Mouse (Mus musculus) lung, postnatal 36 days (tissue): ENCODE data around the gene Kansl1.

Experiments used
- DNase-seq: peaks from one replicate; pipeline ENCODE4 v3.0.0; 2022; ENCODE audit warnings: mixed read lengths

Gene Kansl1

GRCm38 (mm10) chr11:104468751-104469268, at the start of gene Kansl1:
Gene Kansl1 (minus strand): TSS chr11:104468861.
- DNase-seq: peak; percentile 16

DNA sequence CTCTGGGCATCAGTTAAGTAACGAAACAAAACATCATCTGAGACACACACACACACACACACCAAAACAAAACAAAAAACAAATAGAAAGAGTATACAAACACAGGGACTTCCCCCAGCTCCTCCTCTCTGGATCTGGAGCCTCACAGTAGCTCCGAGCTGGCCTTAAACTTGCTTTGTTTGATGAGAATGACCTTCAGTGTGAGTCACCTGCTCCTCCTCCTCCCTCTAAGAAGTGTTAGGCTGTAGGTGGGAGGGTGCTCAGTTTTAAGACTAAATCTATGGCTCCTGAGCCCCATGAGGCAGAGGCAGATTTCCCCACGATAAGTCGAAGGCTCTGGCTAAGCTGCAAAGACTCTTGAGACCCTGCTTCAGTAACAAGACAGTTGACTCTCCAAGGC, 43.8 kb upstream of the Kansl1 start:
- no peak for DNase-seq

DNA sequence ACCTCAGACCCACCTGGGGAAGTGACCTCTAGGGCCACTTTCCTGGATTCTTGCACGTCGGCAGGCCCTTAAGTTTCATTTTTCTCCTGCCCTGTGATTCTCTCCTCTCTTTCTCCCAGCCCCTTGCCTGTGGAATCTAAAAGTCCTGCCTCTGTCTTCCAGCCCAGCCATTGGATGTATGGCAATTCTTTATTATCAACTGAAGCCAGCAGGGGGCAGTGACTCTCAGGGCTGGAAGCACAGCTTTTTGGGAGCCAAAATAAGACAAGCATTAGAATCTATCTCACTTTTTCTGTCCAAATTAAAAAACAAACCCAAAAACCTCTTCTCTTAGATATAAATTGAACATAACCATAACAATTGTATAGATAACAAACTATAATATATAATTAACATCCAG, 41.9 kb upstream of the Kansl1 start:
- peak; percentile 49 for DNase-seq

DNA sequence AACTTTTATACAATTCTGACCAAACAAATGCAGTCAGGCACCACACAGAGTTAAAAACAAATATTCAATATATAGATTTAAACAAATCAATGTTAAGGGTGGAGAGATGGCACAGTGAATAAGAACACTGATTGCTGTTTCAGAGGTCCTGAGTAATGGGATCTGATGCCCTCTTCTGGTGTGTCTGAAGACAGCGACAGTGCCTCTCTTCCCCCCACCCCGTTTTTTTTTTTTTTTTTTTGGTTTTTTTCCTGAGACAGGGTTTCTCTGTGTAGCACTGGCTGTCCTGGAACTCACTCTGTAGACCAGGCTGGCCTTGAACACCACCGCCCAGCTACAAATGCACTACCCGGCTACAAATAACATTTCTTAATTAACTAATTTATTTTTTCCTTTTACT, 39.8 kb upstream of the Kansl1 start:
- no peak for DNase-seq

DNA sequence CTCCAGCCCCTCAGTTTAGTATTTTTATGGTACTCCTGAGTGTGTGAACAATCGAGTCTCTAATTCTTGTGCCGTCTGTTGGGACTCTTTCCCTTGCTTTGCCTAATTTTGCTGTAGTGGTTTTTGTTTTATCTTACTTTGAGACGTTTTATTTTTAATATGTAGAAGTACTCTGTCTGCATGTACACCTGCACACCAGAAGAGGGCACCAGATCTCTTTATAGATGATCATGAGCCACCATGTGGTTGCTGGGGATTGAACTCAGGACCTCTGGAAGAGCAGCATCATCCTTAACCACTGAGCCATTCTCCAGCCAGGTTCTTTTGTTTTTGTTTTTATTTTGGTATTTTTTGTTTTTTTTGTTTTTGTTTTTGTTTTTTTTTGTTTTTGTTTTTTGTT, 19.6 kb upstream of the Kansl1 start:
- no peak for DNase-seq

- DNase-seq: no peak
These were observed 13.3 kb upstream of the Kansl1 start for GRCm38 (mm10) chr11:104481971-104482370.

DNA sequence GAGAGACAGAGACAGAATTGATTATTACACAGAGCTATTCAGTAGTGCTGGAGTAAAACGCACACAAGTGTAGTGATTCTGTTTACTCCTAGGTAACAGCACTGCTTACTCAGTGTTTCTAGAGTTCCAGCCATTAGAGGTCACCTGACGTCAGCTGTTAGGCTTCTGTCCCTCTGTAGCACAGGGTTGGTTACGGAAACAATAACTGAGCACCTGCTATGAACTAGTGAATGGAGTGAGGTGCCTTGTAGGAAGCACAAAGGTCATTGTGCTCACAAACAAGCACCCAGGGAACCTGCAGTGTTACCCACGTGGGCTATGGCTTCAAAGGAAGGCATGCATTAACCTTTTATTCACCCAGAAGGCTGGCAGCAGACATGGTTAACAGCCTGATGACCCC, 10.8 kb upstream of the Kansl1 start:
- DNase-seq: no peak

- peak; percentile 94 for DNase-seq
These were observed 742 bp upstream of the Kansl1 start for GRCm38 (mm10) chr11:104469371-104469835.

- no peak for DNase-seq
These were observed 963 bp downstream of the Kansl1 start for GRCm38 (mm10) chr11:104467698-104468097.

- peak; percentile 93 for DNase-seq
These were observed 7.1 kb downstream of the Kansl1 start for GRCm38 (mm10) chr11:104461551-104461950.

- no peak for DNase-seq
These were observed 9.0 kb downstream of the Kansl1 start for GRCm38 (mm10) chr11:104459671-104460070.

DNA sequence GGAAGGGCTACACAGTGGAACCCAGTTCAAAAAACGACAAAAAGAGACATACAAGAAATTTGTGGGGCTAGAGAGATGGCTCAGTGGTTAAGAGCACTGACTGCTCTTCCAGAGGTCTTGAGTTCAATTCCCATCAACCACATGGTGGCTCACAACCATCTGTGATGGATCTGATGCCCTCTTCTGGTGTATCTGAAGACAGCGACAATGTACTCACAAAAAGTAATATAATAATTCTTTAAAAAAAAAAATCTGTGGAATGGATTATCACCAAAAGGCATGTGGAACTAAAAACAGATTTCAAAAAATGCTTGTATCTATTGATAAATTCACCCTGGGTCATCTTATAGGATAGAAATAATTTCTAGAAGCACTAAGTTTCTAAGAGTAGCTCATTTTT, 10.2 kb downstream of the Kansl1 start:
- peak; percentile 13 for DNase-seq

DNA sequence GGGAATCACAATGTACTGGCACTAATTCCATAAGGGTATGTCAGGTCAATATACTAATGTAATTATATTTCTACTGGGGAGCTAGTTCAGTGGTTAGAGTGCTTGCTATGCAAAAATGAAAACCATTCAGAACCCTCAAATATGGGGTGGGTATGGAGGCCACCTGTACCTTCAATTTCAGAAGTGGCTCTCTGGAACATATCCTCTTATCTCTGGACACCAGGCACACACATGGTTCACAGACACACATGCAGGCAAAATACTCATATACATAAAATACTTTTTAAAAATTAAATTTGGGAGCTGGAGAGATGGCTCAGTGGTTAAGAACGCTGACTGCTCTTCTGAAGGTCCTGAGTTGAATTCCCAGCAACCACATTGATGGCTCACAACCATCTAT, 16.0 kb downstream of the Kansl1 start:
- no peak for DNase-seq

DNA sequence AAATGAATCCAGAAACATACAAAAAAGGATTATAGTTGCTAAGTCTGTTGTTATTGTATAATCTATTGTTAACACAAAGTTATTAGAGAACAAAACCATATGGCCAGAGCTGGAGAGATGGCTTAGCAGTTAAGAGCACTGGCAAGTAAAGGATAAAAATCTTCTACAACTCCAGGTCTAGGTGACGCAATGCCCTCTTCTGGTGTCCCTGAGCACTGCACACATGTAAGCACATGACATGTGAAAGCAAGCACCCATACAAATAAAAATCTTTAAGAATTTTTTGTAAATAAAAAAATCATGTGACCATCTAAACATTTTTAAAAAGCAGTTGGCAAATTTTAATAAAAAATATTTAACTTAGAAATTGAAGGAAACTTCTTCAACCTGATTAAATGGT, 17.4 kb downstream of the Kansl1 start:
- DNase-seq: peak; percentile 57

- DNase-seq: peak; percentile 40
These were observed 20.2 kb downstream of the Kansl1 start for GRCm38 (mm10) chr11:104448499-104448898.

GRCm38 (mm10) chr11:104445538-104445937, 23.1 kb downstream of the Kansl1 start:
- DNase-seq: no peak

- no peak for DNase-seq
These were observed 23.6 kb downstream of the Kansl1 start for GRCm38 (mm10) chr11:104445044-104445443.

DNA sequence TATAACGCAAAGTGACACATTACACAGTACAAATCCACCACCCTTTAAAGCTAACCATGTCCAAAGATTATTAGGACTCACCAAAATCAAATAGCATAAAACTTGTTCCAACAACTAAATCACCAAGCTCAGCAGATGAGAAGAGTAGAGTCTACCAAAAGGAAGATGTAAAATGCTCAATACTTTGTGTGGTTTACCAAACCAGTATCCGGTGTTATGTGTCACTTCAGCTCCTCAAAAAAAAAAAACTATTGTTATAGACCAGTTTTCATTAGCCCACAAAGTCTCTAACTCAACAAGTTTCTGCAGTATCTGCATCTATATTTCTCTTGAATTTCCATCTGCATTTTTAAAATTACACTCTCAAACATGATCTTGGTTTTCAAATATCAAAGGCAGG, 25.3 kb downstream of the Kansl1 start:
- DNase-seq: no peak

DNA sequence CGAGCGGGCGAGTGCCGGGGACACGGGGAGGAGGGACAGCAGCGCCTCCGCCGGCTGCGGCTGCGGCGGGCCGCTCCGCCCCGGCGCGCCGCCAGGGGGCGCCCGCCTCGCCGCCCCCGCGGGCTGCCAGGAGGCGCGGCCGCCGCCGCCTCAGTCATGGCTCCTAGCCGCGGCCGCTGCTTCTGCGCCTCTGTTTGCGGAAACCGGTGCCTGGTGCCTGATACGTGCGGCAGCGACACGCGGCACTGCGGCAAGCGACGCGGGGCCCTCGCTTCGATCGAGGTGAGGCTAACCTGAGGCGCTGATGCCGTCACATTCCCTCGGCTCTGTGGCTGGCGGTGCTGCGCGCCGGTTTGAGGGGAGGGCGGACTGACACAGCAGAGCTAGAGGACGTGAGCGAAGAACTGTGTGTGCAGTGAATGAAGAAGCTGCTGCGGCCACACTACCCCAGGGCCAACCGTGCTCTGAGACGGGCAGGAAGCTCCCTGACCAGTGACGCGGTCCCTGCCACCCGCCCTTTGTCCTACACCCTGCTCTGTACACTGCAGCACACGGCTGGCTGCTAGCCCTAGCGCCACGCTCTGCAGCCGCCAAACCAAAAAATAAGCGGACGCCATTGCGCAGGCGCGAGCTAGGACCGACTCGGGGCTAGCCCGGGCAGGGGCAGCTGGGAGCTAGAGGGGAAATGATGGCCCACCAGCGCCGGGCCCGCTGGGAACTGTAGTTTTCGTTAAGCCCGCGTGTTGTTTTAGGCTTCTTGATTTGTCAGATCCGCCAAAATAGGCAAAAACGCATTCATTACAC, 26.1 kb downstream of the Kansl1 start:
- peak; percentile 94 for DNase-seq

GRCm38 (mm10) chr11:104441475-104442332, 27.0 kb downstream of the Kansl1 start:
- DNase-seq: peak; percentile 81

- DNase-seq: peak; percentile 31
These were observed 27.9 kb downstream of the Kansl1 start for GRCm38 (mm10) chr11:104440521-104441474.

DNA sequence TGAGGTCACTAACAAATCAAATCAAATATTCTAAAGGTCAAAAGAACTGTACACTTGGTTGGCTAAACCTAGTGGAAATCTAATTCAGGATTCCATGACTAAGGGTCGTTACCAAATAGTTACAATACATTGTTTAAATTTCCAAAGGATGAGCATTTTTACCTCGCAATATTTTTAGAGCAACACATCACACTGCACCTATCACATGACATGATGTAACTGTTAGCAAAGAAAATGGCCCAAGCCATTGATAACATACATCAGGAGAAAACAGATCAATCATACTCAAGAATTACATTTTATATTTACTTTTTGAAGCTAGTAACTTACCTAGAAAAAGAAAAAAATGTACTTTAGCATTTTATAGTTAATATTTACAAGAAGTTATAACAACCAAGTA, 29.0 kb downstream of the Kansl1 start:
- DNase-seq: no peak
